Mouse (Mus musculus): ENCODE measurements at regions not wholly inside any gene's neighbourhood (a gene's known extent, or its start where the extent isn't known, plus 50 kb on each side); places are given as distances from the start of the nearest gene placed in this dataset.
"Not testable (repeated sequence)": the region's sequence is repeated elsewhere in the genome, so short reads cannot be mapped to it uniquely, and the experiment has no call there.

GRCm38 (mm10) chr6:68977959-68978358 is 1442.4 kb upstream of the Tacstd2 start:
- DNase-seq (ENCODE audit: low spot score in 2 of 2) = no peak

- DNase-seq (ENCODE audit: low spot score in 2 of 2) = peak in 1 of 2 experiments; percentile 1
Observed at GRCm38 (mm10) chr6:68964012-68964411, 1428.4 kb upstream of the Tacstd2 start.

- DNase-seq (ENCODE audit: low spot score in 2 of 2) = peak in 1 of 2 experiments; percentile 10
Observed at GRCm38 (mm10) chr6:68938104-68938503, 1402.5 kb upstream of the Tacstd2 start.

DNA sequence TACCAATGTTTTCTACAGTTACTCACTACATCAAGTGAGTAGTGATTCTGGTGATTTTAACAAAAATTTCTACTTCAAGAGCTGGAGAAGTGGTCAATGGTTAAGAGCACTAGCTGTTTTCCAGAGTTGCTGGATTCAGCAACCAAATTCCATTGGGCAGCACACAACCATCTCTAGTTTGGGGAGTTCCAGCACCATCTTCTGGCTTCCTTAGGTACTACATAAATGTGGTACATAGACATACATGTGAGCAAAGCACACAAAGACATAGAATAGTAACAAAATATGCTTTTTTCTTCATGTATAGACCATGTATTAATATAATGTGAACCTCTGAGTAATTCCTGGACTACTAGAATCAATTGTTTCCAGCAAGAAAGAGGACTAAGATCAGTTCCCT is 1396.3 kb upstream of the Tacstd2 start:
- peak in 1 of 2 experiments; percentile 2 for DNase-seq (ENCODE audit: low spot score in 2 of 2)

- no peak for DNase-seq (ENCODE audit: low spot score in 2 of 2)
Observed at GRCm38 (mm10) chr6:68915536-68915935, 1379.9 kb upstream of the Tacstd2 start.

DNA sequence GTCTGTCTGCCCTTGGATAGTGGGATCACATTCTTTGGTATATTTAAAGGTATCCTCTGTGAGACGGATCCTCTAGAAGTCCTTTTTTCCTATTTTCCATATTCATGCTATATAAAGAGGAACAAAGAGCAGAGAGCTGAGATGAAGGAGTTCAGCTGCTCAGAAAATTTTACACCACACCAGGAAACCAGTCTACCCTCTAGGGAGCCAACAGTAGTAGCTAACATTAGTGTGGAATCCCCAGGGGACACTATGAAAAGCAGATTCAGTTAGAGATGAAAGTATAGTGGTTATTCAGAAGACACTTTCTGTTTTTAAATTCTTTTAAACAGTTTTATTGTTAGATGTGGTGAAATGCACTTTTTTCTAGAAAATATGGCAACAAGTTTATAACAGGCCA is 1348.5 kb upstream of the Tacstd2 start:
- no peak for DNase-seq (ENCODE audit: low spot score in 2 of 2)

DNA sequence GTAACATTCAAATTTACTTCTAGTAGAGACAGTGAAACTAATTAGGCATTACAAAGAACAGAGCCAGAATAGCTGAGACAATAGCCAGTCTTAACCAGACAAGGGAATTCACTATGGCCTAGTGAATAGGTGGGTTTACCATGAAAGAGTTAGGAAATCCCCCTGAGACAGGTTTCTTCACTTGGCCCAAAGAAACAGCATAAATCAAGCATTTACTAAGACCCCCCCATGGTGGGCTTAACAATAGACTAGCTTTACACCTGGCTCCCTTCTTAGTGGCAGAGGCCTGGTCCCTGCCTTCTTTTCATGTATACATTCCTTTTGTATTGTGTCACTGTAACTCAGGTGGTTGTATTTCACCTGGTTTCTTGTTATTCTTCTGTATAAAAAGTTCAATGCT is 1317.2 kb upstream of the Tacstd2 start:
- not testable (repeated sequence) for DNase-seq (ENCODE audit: low spot score in 2 of 2)

DNA sequence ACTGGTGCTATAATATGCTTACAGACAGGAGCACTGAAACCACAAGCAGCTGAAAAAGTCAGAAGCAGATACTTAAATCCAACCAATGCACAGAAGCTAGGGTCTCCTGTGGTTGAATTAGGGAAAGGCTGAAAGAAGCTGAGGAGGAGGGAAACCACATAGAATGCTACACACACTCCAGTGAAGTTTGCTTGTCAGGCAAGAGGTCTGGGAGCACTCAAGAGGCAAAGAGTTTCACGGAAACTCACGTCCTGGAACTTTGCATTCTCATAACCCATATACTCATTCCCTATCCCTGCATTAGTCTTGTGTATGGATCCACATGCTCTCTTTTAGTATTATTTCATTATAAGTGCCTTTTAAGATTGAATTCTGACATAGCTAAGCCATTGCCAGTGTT is 1316.7 kb upstream of the Tacstd2 start:
- DNase-seq (ENCODE audit: low spot score in 2 of 2) = no peak

DNA sequence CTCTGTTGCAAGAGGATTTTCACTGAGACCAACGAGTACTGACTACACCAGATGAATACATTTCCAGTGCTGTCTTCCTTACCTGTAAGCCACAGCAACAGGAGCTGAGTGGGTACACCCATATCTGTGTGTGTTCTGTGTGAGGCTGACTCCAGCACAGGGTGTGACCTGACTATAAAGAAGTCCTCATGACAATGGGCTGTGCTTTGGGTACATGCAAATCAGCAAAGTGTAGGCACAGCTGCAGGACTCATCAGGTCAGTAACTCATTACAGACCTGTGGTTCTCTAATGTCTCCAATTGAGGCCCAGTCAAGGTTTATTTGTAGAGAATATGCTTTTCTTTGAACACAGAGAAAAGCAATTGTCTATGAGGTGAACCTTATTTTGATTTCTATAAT is 1299.6 kb upstream of the Tacstd2 start:
- no peak for DNase-seq (ENCODE audit: low spot score in 2 of 2)

DNA sequence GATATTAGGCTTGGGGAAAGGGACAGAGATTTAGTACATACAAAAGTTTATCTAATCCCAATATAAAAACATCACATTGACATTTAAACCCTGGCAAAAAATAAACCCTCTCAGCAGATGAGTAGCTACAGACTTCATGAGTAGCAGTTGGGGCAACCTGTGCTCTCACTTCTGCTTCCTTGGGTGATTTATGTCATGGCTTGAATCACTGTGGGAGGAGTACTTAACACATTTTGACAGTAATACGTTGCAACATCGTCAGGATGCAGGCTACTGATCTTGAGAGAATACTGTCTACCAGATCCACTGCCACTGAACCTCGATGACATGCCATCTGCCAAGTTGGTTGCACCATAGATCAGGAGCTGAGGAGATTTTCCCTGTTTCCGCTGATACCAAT is 1299.0 kb upstream of the Tacstd2 start:
- DNase-seq (ENCODE audit: low spot score in 2 of 2) = no peak

DNA sequence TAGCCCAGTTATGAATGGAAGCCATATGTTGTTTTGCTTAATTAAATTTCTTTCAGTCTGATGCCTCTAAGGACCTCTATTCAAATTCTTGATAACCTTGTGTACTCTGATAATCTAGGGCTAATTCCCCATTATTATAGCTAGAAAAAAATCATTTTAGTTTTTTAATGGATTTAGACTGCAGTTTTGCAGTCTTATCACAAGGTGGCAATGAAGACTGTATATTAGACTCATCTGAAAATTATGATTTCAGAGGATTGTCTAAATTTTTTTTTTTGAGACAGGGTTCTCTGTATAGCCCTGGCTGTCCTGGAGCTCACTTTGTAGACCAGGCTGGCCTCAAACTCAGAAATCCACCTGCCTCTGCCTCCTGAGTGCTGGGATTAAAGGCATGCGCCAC is 1292.9 kb upstream of the Tacstd2 start:
- not testable (repeated sequence) for DNase-seq (ENCODE audit: low spot score in 2 of 2)

DNA sequence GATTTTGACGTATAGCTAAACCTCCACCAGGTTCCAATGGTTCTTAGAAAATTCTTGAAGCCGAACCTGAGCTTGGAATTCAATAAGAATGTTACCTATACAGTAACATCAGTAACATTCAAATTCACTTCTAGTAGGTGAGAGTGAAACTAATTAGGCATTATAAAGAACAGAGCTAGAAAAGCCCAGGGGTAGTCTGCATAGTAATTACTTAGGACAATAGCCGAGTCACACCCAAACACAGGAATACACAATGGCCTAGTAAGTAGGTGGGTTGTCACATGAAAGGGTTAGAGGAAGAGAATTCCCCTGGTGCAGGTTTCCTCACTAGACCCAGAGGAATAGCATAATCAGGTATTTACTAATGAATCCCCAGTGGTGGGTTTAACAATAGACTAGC is 1277.8 kb upstream of the Tacstd2 start:
- no peak for DNase-seq (ENCODE audit: low spot score in 2 of 2)

GRCm38 (mm10) chr6:68799205-68799604 is 1263.6 kb upstream of the Tacstd2 start:
- DNase-seq (ENCODE audit: low spot score in 2 of 2) = not testable (repeated sequence)

- DNase-seq (ENCODE audit: low spot score in 2 of 2) = peak in 1 of 2 experiments; percentile 8
Observed at GRCm38 (mm10) chr6:68771507-68771906, 1235.9 kb upstream of the Tacstd2 start.

DNA sequence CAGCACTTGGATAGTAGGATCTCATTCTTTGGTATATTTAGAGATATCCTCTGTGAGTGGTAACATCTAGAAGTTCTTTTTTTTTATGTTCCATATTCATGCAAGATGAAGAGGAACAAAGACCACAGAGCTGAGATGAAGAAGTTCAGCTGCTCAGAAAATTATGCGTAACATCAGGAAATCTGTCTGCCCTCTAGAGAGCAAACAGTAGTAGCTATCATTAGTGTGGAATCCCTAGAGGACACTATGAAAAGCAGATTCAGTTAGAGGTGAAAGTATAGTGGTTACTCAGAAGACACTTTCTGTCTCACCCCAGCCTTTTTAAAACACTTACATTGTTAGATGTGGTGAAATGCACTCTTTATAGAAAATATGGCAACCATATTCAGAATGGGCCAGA is 1214.9 kb upstream of the Tacstd2 start:
- no peak for DNase-seq (ENCODE audit: low spot score in 2 of 2)

DNA sequence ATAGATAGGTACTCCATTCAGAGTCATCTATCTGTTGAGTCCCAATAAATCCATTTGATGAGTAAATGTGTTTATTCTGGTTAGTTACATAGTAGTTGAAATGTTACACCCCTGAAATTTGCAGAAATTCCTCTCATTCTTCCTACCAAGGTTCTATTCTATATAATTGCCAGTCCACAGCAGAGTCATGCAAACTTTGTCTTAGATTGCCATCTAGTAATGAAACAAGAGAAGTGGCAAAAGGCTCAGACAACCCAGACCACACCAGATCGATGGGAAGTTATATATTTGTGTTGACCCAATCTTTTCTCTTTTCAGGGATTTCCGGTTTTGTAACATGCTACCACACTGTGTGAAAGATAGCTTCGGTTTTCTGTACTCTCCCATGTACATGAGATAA is 1214.1 kb upstream of the Tacstd2 start:
- DNase-seq (ENCODE audit: low spot score in 2 of 2) = no peak

- no peak for DNase-seq (ENCODE audit: low spot score in 2 of 2)
Observed at GRCm38 (mm10) chr6:68738573-68738972, 1203.0 kb upstream of the Tacstd2 start.

- DNase-seq (ENCODE audit: low spot score in 2 of 2) = no peak
Observed at GRCm38 (mm10) chr6:68736647-68737046, 1201.1 kb upstream of the Tacstd2 start.

- no peak for DNase-seq (ENCODE audit: low spot score in 2 of 2)
Observed at GRCm38 (mm10) chr6:68736068-68736467, 1200.5 kb upstream of the Tacstd2 start.

- peak in 1 of 2 experiments; percentile 6 for DNase-seq (ENCODE audit: low spot score in 2 of 2)
Observed at GRCm38 (mm10) chr6:68711084-68711483, 1175.5 kb upstream of the Tacstd2 start.

DNA sequence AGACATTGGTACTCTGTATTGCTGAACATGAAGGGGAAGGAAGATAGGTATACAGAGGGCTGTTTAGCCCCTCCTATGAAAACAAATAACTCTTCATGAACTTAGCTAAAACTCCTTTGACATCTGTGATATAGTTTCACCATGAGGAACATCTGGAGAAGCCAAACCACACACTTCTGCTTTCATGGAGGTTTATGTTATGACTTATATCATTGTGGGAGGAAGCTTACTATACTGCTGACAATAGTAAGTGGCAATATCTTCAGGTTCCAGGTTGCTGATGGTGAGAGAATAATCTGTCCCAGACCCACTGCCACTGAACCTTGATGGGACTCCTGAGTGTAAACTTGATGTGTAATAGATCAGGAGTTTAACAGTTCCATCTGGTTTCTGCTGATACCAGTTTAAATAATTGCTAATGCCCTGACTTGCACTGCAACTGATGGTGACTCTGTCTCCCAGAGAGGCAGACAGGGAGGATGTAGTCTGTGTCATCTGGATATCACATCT is 1168.8 kb upstream of the Tacstd2 start:
- not testable (repeated sequence) for DNase-seq (ENCODE audit: low spot score in 2 of 2)

DNA sequence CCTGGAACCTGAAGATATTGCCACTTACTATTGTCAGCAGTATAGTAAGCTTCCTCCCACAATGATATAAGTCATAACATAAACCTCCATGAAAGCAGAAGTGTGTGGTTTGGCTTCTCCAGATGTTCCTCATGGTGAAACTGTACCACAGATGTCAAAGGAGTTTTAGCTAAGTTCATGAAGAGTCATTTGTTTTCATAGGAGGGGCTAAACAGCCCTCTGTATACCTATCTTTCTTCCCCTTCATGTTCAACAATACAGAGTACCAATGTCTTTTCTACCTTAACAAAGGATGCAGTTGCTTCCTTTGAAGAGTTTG is 1145.2 kb upstream of the Tacstd2 start:
- DNase-seq (ENCODE audit: low spot score in 2 of 2) = not testable (repeated sequence)

DNA sequence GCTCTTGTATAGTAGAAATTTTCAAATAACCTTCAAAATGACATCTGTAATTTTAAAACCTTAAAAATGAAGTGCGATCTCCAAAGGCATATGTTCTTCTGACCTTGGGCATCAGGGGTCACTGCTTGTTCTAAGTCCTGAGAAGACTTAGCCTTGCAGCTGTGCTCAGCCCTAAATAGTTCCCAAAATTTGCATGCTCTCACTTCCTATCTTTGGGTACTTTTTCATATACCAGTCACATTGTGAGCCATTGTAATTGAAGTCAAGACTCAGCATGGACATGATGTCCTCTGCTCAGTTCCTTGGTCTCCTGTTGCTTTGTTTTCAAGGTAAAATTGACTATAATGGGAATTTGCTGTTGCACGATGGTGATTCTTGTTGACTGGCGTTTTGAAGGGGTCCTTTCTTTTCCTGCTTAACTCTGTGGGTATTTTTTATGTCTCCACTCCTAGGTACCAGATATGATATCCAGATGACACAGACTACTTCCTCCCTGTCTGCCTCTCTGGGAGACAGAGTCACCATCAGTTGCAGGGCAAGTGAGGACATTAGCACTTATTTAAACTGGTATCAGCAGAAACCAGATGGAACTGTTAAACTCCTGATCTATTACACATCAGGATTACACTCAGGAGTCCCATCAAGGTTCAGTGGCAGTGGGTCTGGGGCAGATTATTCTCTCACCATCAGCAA is 1144.6 kb upstream of the Tacstd2 start:
- no peak for DNase-seq (ENCODE audit: low spot score in 2 of 2)
